Mouse (Mus musculus): Measurements from ENCODE around the gene Spats1. TPM values are rescaled to one million over a fixed set of nuclear protein-coding genes. Genes with fewer than 3 reads are reported as not detected.

Spats1 gene
- polyA plus RNA-seq, 1 experiment from 2014 or later, result 1.5 TPM

DNA sequence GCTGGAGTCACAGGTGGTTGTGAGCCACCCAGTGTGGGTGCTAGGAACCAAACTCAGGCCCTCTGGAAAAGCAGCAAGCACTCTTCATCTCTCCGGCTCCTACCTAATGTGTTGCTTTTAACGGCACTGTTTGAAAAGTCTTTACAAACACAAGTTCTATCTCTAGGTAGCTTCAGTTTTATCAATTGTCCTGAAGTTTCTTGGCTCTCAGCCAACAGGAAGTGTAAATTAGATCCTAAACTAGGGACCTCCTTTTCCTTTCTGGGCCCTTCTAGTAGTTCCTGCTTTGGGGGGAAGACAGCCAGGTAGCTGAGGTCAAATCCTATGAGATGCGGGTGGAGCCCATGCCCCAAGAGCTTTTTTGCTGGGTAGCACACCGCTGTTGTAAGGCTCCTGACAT is 35.7 kb upstream of the Spats1 start:
- no peak overlapping the region for H3K4me3 ChIP-seq
- no peaks in the 10 kb centered on the region for H3K27me3 ChIP-seq
- WGBS, result 94% methylated on average over 4 of the region's 4 CpGs
- no peak overlapping the region for H3K9ac ChIP-seq
- H3K36me3 ChIP-seq (ENCODE audit: poor library complexity, severe bottlenecking), result peaks cover 35% of the 10 kb centered on the region
- no peaks in the 10 kb centered on the region for H3K9me3 ChIP-seq (replicated peaks)
- H3K4me2 ChIP-seq, result no peak overlapping the region
- H3K27ac ChIP-seq, result no peak overlapping the region
- peaks cover 14% of the 10 kb centered on the region for H3K4me1 ChIP-seq
- ATAC-seq, result no peak

GRCm38 (mm10) chr17:45506700-45507189 is 31.5 kb upstream of the Spats1 start, which contains the start of gene Aars2:
Gene Aars2, plus strand, starts transcription at chr17:45506841.
- H3K4me1 ChIP-seq, result peaks cover 14% of the 10 kb centered on the region
- no peaks in the 10 kb centered on the region for H3K9me3 ChIP-seq (replicated peaks)
- ATAC-seq, result peak; percentile 96
- peak within 1 kb of the TSS; percentile 74 for H3K9ac ChIP-seq
- H3K27ac ChIP-seq, result peak within 1 kb of the TSS; percentile 71; the same call in 1 of the 2 replicates
- H3K4me3 ChIP-seq, result peak within 1 kb of the TSS; percentile 64
- H3K27me3 ChIP-seq, result no peaks in the 10 kb centered on the region
- peaks cover 25% of the 10 kb centered on the region for H3K36me3 ChIP-seq (ENCODE audit: poor library complexity, severe bottlenecking)
- WGBS, result under 1% methylated on average over 42 of the region's 42 CpGs
- H3K4me2 ChIP-seq, result peak within 1 kb of the TSS; percentile 46

DNA sequence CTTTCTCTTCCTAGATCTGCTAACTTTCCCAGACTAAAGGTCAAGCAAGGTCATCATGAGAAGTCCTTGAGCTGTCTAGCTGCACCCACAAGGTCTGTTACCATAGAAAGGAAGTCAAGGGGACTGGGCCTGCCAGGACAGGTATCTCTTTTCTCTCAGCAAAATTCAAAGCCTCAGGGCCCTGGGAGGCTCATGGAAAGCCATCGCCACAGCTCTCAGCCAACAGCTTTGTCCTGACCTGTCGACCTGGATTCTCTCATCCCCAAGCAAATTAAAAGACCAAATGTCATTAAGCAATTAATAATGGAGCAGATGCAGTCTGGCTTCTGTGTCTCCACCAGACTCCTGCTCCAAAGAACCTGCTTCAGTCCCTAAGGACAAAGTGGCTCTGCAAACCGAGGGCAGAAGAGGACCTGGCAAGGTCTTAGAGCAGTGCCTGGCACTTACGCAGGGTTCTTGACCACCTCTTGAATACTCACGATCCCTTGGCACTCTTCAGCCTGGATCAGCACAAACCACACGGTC is 30.8 kb upstream of the Spats1 start:
- H3K27me3 ChIP-seq, result no peaks in the 10 kb centered on the region
- 0 out of 2 replicates have a peak overlapping the region, but pooled peaks have one; percentile 74 for H3K9ac ChIP-seq
- no peak overlapping the region for H3K27ac ChIP-seq
- ATAC-seq, result peak; percentile 6; the same call in 1 of the 2 replicates
- no peaks in the 10 kb centered on the region for H3K9me3 ChIP-seq (replicated peaks)
- 72% methylated on average over 6 of the region's 6 CpGs for WGBS
- no peak overlapping the region for H3K4me2 ChIP-seq
- peaks cover 14% of the 10 kb centered on the region for H3K4me1 ChIP-seq
- H3K36me3 ChIP-seq (ENCODE audit: poor library complexity, severe bottlenecking), result peaks cover 22% of the 10 kb centered on the region
- H3K4me3 ChIP-seq, result 0 out of 2 replicates have a peak overlapping the region, but pooled peaks have one; percentile 64

DNA sequence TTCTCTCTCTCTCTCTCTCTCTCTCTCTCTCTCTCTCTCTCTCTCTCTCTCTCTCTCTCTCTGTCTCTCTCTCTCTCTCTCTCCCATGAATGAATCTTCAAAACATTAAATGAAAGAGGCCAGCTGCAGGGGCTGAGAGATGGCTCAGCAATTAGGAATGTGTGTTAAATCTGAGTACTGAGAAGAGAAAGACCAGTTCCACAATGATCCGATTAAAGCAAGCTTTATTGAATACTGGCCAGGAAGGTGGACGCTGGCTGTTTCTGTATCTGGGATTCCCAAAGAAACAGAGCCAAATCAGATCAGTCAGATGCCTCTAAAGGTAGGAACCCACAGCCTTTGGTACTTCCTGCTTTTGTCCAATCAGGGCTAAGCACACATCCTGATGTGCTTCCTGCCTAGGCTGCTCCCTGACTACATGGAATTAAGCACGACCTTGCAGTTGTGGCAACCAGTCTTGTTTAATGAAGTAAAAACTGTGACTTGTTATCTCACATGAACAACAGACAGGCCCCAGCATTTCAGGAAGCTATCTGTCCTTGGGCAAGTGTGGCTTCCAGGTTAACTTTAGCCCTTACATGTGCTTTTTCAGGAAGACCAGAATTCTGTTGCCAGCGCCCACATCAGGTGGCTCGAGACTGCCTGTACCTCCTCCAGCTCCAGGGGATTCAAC is 28.2 kb upstream of the Spats1 start:
- no peaks in the 10 kb centered on the region for H3K9me3 ChIP-seq (replicated peaks)
- H3K4me2 ChIP-seq, result no peak overlapping the region
- ATAC-seq, result no peak
- H3K27me3 ChIP-seq, result no peaks in the 10 kb centered on the region
- H3K27ac ChIP-seq, result no peak overlapping the region
- H3K4me3 ChIP-seq, result no peak overlapping the region
- 67% methylated on average over 5 of the region's 5 CpGs for WGBS
- H3K4me1 ChIP-seq, result peaks cover 14% of the 10 kb centered on the region
- H3K9ac ChIP-seq, result no peak overlapping the region
- H3K36me3 ChIP-seq (ENCODE audit: poor library complexity, severe bottlenecking), result no peaks in the 10 kb centered on the region

DNA sequence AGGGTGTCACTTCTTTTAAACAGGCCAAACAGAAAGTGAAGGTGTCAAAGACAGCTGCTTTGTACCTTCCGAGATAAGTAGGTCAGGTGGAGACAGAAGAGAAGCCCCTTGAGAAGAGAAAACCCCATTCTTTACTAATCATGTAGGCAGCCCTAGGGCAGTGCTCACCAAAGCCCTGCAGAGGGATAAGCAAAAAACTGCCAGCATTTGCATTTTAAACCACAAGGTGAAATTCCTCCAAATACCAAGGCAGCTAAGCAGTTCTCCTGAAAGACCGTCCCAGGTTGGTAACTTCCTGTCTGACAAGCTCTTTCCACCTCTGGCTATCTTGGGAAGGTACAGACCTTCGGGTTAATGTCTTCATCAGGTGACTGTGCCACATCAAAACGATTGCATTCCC is 27.1 kb upstream of the Spats1 start:
- Histone ChIP-seq H3K27ac (no peak overlapping the region), H3K4me1 (peaks cover 10% of the 10 kb centered on the region), H3K4me3 (no peak overlapping the region), H3K9me3 (replicated peaks) (no peaks in the 10 kb centered on the region), H3K4me2 (no peak overlapping the region), H3K27me3 (no peaks in the 10 kb centered on the region), H3K36me3 (ENCODE audit: poor library complexity, severe bottlenecking) (no peaks in the 10 kb centered on the region), H3K9ac (no peak overlapping the region)
- WGBS, result 64% methylated on average over 4 of the region's 4 CpGs
- no peak for ATAC-seq

DNA sequence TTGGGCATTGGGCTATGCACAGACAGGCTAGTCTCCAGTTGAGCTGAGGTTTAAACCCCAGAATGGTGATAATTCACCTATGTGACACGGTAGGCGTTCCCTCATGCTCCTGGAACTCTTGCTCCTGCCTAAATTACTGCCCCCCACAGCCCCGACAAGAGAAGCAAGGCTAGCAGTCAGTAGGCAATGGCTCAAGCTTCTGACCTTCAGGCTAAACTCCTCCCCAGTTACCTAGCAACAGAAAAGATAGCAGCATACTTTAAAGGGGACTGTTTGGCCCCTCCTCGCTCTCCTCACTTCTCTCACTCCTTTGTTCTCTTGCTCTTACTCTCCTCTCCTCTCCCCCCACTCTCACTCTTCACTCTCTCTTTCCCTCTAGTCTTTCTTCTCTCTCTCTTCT is 25.8 kb upstream of the Spats1 start:
- 45% methylated on average over 4 of the region's 4 CpGs for WGBS
- no peak overlapping the region for H3K4me2 ChIP-seq
- no peak overlapping the region for H3K27ac ChIP-seq
- H3K4me3 ChIP-seq, result no peak overlapping the region
- H3K36me3 ChIP-seq (ENCODE audit: poor library complexity, severe bottlenecking), result no peaks in the 10 kb centered on the region
- no peak for ATAC-seq
- H3K9me3 ChIP-seq (replicated peaks), result no peaks in the 10 kb centered on the region
- no peaks in the 10 kb centered on the region for H3K27me3 ChIP-seq
- no peak overlapping the region; the same call in 1 of the 2 replicates for H3K9ac ChIP-seq
- peaks cover under 1% of the 10 kb centered on the region for H3K4me1 ChIP-seq

DNA sequence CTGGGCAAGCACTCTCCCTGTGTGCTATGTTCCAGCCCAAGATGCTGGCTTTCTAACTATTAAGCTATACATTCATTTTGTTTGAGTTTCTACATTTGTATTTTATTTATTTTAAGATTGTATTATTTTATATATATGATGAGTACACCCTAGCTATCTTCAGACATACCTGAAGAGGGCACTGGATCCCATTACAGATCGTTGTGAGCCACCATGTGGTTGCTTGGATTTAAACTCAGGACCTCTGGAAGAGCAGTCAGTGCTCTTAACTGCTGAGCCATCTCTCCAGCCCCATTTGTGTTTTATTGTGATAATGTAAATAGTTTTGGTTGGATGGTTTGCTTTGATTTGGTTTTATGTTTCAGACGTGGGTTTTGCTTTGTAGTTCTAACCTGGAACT is 24.3 kb upstream of the Spats1 start:
- no peaks in the 10 kb centered on the region for H3K36me3 ChIP-seq (ENCODE audit: poor library complexity, severe bottlenecking)
- no peaks in the 10 kb centered on the region for H3K9me3 ChIP-seq (replicated peaks)
- no peak overlapping the region for H3K4me2 ChIP-seq
- WGBS, result 57% methylated on average over 2 of the region's 2 CpGs
- H3K27me3 ChIP-seq, result no peaks in the 10 kb centered on the region
- no peaks in the 10 kb centered on the region for H3K4me1 ChIP-seq
- H3K9ac ChIP-seq, result no peak overlapping the region
- no peak overlapping the region for H3K27ac ChIP-seq
- ATAC-seq, result no peak
- no peak overlapping the region for H3K4me3 ChIP-seq

DNA sequence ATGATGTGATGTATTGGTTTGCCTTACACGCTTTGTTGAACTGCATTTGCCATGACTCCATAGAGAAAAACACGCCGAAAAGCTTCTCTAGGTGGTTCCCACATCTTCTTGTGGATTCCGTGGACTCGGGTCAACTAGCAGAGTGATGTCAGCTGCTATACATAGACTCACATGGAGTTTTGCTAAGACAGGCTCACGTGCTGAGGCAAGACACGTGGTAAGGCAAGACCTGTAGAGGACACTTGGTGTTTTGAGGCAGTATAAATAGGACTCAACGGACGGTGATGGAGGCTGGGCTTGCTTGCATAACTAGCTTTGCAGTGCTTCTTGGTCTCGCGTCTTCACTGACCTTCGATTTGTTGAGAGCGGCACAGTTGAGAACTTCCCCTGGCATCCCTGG is 23.2 kb upstream of the Spats1 start:
- Histone ChIP-seq H3K9me3 (replicated peaks) (no peaks in the 10 kb centered on the region), H3K4me1 (no peaks in the 10 kb centered on the region), H3K4me3 (no peak overlapping the region), H3K27me3 (no peaks in the 10 kb centered on the region), H3K27ac (no peak overlapping the region), H3K9ac (no peak overlapping the region), H3K4me2 (no peak overlapping the region), H3K36me3 (ENCODE audit: poor library complexity, severe bottlenecking) (no peaks in the 10 kb centered on the region)
- 86% methylated on average over 13 of the region's 13 CpGs for WGBS
- ATAC-seq, result no peak

DNA sequence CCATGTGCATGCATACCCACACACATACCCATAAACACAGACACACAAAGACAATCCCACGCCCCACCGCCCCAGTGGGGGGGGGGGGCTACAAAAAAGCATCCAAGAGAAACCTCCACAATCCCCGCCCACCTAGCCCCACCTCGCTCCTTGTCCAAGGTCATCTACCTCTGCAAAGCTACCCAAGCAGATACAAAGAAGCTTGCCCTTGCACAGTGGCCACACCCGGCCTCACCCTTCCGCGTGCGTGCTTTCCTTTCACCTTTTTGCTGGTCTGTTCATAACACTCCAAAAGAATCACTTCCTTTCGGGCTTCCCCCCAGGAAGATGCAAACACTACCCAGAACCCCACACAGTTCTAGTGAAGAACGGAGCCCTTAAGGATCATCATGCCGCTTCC is 20.2 kb upstream of the Spats1 start:
- no peaks in the 10 kb centered on the region for H3K9me3 ChIP-seq (replicated peaks)
- H3K36me3 ChIP-seq (ENCODE audit: poor library complexity, severe bottlenecking), result no peaks in the 10 kb centered on the region
- no peak overlapping the region for H3K9ac ChIP-seq
- no peak overlapping the region for H3K27ac ChIP-seq
- no peaks in the 10 kb centered on the region for H3K27me3 ChIP-seq
- no peak overlapping the region for H3K4me3 ChIP-seq
- no peaks in the 10 kb centered on the region for H3K4me1 ChIP-seq
- WGBS, result 78% methylated on average over 11 of the region's 11 CpGs
- no peak for ATAC-seq
- H3K4me2 ChIP-seq, result no peak overlapping the region

DNA sequence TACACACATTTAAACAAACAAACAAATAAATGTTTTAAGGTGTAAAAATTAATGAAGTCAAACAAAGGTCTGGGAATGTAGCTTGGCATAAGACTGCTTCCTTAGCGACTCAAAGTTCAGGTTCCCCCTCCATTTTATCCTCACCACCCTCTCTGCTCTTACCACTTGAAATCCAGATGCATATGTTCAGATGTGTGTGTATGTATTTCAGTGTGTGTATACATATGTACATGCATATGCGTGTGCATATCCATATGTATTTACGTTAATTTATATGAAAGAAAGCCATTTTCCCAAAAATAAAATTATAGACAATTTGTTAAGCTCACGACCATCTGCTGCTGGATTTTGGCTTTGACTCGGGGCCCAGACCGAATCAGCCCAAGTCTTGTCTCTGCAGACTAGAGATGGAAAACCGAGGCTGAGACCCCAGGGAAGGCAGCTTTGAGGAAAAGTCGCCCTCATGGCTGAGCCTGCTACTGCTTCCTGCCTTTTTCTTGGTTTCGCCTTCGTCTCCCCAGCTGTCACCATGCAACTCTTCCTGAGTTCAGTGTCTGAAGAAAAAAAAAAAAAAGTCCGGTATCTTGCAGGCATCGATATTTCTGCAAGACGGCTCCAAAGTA is 15.4 kb upstream of the Spats1 start:
- no peak overlapping the region for H3K9ac ChIP-seq
- WGBS, result 84% methylated on average over 13 of the region's 13 CpGs
- no peak overlapping the region for H3K4me3 ChIP-seq
- no peak for ATAC-seq
- H3K27me3 ChIP-seq, result no peaks in the 10 kb centered on the region
- no peaks in the 10 kb centered on the region for H3K9me3 ChIP-seq (replicated peaks)
- no peak overlapping the region for H3K4me2 ChIP-seq
- H3K4me1 ChIP-seq, result no peaks in the 10 kb centered on the region
- H3K27ac ChIP-seq, result no peak overlapping the region
- H3K36me3 ChIP-seq (ENCODE audit: poor library complexity, severe bottlenecking), result no peaks in the 10 kb centered on the region

- Histone ChIP-seq H3K9ac (no peak overlapping the region), H3K9me3 (replicated peaks) (no peaks in the 10 kb centered on the region), H3K4me2 (no peak overlapping the region), H3K27me3 (no peaks in the 10 kb centered on the region), H3K27ac (no peak overlapping the region), H3K4me3 (no peak overlapping the region), H3K36me3 (ENCODE audit: poor library complexity, severe bottlenecking) (no peaks in the 10 kb centered on the region), H3K4me1 (no peaks in the 10 kb centered on the region)
- WGBS, result 90% methylated on average over 6 of the region's 6 CpGs
- ATAC-seq, result no peak
These were observed 14.5 kb upstream of the Spats1 start for GRCm38 (mm10) chr17:45489736-45490135.
